Mouse (Mus musculus): ENCODE data around the gene Kcnk6. TPM values are rescaled to one million over a fixed set of nuclear protein-coding genes. Genes with fewer than 3 reads are reported as not detected.
"Not testable (repeated sequence)": the region's sequence is repeated elsewhere in the genome, so short reads cannot be mapped to it uniquely, and the experiment has no call there.

Gene Kcnk6
- total RNA-seq, 2 experiments from 2014 or later = 2.9 to 5.0 TPM

DNA sequence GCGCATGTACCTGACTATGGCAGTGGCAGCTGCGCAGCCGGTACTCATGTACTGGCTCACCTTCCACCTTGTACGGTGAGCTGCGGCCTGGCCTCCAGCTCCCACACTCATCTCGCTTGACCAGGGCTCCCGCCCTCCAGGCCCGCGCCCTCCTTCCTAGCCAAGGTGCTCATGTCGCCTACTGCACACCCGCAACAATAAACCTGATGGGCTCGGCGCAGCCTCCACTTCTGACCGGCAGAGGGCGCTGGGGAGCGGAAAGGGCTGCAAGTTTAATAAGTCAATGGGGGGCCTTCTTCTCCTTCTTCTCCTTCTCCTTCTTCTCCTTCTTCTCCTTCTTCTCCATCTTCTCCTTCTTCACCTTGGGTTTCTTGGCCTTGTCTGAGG lies 15.0 kb upstream of the Kcnk6 start:
- DNase-seq = peak; percentile 88

- DNase-seq = no peak
Observed at GRCm38 (mm10) chr7:29246619-29247313, 14.5 kb upstream of the Kcnk6 start.

GRCm38 (mm10) chr7:29246015-29246414 lies 13.7 kb upstream of the Kcnk6 start:
- no peak for DNase-seq

- peak; percentile 29 for DNase-seq
Observed at GRCm38 (mm10) chr7:29244732-29245416, 12.6 kb upstream of the Kcnk6 start.

DNA sequence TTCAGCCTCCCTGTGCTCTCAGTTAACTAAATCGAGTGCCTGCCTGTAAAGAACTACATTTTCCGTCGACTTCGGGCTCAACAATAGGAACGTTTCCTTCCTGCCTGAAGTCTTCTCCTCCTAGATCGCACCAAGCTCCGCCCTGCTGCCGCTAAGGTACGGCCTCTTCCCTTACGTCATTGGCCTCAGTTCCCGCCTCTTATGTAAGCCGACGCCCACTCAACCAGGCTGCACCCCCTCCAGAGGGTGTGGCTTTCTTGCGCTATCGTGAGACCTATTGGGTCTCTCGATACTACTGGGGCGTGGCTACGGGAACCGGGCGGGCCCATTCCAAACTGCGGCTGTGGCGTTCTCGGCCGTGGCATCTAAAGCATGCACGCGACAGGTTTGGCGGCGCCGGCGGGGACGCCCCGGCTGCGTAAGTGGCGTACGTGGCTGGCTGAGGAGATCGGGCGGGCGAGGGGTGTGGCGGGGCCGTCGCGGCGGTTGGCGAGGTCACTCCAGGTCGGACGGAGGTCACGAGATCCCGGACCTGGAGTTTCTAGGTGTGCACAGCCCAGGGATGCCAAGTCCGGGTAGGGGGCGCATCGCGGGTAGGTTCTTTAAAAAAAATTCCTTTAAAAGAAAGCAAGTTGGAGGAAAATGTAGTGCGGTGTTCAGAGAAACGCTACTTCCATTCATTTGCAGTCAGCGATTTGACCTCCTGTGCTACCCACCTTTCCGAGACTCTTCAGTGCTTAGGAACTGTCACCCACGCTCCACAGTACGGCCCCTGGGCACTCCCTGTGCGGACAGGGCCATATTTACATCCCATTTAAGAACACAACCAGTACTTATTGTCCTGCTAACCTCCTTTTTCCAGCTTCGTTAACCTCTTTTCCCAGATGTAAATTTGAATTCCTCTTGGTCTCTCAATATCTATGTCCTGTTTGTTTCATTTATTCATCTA lies 6.0 kb upstream of the Kcnk6 start, which contains the start of gene Yif1b:
Yif1b (plus strand) TSS at position 311 of the 949 bp plus-strand sequence.
- DNase-seq = peak; percentile 96

- DNase-seq = not testable (repeated sequence)
Observed at GRCm38 (mm10) chr7:29237596-29237995, 5.3 kb upstream of the Kcnk6 start.

- DNase-seq = no peak
Observed at GRCm38 (mm10) chr7:29236593-29236992, 4.3 kb upstream of the Kcnk6 start.

- DNase-seq = no peak
Observed at GRCm38 (mm10) chr7:29234661-29235060, 2.3 kb upstream of the Kcnk6 start.

DNA sequence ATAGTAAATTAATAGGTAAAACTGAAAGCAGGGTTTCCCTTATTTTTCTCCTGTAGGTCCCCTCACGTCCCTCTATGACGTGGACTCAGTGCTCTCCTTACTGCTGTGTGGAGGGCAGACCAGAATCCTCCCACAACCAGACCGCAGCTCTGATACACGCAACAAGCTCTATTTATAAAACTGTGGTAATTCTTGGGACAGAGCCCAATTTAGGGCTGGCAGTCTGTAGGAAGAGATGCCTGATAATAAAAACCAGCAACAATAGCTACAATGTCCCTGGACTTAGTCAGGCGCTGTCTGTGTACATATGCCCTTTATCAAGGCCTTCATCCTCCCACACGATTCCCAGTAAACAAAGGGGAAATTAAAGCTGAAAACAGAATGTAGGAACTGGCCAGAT lies 1.4 kb upstream of the Kcnk6 start:
- no peak for DNase-seq

DNA sequence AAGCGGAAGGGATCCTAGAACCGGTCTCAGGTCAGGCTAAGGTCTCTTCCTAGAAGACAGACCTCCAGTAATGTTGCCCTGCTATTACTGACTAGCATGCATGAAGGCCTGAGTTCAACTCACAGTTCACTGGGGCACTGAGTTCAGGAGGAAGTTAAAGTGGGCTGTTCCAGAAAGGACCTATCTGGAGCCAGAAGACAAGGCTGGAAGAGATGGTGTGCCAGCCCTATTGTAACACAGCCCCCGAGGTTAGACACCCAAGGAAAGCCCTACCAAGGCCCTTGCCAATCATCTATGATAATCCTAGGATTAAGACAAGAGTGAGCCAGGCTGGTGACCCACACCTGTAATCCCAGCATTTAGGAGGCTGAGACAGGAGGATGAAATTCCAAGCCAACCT lies 798 bp downstream of the Kcnk6 start:
- DNase-seq = no peak

- no peak for DNase-seq
Observed at GRCm38 (mm10) chr7:29230560-29230959, 1.8 kb downstream of the Kcnk6 start.

DNA sequence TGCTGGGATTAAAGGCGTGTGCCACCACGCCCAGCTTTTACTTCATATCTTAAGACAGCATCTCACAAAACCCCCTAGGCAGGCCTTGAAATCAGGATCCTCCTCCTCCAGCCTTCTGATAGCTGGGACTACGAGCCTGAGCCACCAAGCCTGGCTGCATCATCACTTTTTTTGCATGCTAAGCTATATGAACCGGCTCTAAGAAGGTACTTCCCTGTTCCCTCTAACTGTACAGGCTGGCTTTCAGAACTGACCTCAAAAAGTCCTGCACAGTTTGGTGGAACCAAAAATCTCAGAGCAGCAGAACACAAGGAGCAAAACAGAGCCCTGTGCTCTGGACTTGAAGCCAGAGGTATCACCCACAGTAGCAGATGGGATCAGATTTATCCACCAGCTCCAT lies 4.1 kb downstream of the Kcnk6 start:
- no peak for DNase-seq

DNA sequence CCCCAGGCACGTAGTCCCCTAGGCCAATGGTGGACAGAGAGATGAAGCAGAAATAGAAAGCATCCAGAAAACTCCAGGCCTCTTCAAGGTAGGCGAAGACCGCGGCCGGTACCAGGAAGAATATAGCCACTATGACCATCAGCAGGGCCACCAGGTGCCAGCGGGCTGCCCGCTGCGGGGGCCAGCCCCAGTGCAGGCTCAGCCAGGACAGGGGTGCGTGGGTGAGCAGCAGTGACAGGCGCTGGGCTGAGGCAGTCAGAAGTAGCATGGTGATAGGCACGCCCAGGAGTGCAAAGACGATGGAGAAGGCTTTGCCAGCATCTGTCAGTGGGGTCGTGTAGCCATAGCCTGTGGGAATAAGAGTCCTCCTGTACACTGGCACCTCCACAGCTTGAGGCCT lies 6.8 kb downstream of the Kcnk6 start:
- no peak for DNase-seq

DNA sequence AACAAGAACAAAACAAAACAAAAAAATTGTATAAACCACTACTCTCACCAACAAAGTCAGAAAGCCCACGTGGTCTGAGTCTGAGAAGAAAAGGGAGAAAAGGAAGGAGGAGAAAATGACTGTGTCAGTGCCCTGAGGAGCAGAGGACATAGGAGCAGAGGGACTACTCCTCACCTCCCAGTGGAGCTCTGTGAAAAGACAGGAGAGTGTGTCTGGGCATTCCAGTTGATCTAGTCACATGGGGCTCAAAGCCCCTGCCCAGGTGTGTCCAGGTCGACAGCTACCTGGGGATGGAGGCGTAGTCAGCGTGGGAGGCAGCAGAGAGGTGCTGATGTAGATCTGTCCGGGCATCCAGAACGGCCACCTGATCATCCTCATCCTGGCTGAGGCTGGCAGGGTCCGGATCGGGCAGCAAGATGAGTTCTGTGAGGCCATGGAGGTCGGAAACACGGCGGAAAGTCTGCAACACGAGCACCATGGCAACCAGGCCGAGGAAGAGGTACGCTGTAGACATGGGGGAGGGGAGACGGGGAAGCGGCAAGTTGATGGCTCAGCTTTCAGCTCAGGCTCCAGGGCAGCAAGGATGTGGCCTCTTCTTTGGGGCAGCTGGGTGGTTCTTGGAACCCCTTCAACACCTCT lies 7.4 kb downstream of the Kcnk6 start:
- no peak for DNase-seq

DNA sequence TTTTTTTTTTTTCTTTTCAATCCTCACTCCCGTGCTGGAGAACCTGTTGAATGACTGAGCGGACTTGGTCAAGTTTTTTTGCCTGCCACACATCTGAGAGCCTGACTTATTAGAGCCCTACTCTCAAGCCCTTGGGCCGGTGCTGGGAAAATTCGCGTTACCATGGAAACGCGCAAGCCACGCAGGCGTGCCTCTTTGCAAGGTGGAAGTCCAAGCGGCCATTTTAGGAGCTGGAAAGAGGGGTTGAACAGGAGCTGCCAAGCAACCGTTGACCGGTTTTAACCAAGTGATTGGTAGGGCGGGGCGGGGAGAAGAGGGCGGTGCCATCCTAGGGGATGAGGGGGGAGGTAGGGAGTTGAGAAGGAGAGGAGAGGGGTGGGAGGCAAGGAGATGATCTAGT lies 17.5 kb downstream of the Kcnk6 start:
- DNase-seq = no peak

DNA sequence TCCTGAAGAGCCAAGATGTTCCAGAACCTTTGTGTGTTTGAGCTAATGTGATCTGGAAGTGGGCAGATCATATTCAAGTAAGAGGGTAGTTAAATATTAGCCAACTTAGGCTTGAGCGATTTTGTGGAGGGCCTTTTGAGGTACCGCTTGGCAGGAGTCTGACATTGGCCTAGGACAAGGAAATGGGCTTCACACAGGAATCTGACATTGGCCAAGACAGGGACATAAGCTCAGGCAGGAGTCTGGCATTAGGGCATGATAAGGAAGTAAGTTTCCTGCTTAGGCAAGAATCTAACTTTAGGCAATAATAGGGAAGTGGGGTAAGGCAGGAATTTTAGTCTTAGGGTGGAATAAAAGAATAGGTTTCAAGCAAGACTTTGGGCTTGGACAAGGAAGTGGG lies 18.1 kb downstream of the Kcnk6 start:
- DNase-seq = no peak

GRCm38 (mm10) chr7:29213675-29214082 lies 18.6 kb downstream of the Kcnk6 start, which contains the start of gene Catsperg1:
Catsperg1 (minus strand) TSS chr7:29214035.
- no peak for DNase-seq

DNA sequence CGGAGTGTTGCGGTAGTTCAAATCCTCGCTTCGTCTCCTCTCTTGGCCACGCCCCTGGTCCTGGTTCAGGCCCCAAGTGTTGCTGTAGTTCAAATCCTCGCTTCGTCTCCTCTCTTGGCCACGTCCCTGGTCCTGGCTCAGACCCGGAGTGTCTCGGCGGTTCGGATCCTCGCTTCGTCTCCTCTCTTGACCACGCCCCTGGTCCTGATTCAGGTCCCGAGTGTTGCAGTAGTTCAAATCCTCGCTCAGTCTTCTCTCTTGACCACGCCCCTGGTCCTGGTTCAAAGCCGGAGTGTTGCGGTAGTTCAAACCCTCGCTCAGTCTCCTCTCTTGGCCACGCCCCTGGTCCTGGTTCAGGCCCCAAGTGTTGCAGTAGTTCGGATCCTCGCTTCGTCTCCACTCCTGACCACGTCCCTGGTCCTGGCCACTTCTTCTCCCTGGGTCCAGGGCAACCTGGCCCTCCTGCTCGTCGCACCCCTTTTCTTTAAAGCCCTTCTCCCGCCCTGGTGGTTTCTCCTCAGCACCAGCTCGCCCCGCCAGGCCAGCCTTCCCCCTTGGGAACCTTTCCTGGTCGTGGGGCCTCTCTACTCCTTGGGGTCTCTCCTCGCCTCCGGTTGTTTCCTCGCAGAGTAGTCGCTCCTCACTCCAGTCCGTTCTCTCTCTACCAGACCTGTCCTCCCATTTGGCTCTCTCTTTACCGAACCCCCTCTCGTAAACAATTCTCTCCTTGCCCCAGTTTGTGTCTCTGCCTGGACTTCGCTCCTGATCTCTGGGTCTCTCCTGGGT lies 19.3 kb downstream of the Kcnk6 start:
- DNase-seq = not testable (repeated sequence)

- DNase-seq = no peak
Observed at GRCm38 (mm10) chr7:29212199-29212765, 20.0 kb downstream of the Kcnk6 start.

GRCm38 (mm10) chr7:29211415-29212198 lies 20.7 kb downstream of the Kcnk6 start:
- peak; percentile 78 for DNase-seq
